Mouse (Mus musculus): Measurements from ENCODE around the gene Gm10428. TPM values are rescaled to one million over a fixed set of nuclear protein-coding genes. Genes with fewer than 3 reads are reported as not detected.

Gm10428 gene
- polyA plus RNA-seq (2015; fragmentation: Nextera tagmentation; extraction: Ambion mirVana): not detected in 2 replicates

DNA sequence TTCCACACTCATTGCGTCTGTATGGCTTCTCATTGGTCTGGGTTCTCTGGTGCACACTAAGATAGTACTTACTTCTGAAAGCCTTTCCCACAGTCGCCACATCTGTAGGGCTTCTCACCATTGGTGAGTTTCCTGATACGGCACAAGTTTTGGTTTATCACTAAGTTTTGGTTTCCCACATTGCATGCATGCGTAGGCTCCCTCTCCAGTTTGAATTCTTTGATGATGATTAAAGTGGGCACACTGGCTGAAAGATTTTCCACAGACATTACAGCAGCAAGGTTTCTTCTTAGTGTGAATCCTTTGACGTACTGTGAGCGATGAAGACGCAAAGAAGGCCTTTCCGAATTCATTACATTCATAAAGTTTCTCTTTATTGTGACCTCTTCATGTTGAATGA lies at the start of gene Gm10428:
Gm10428 (plus strand) TSS at position 321 of the 400 bp plus-strand sequence.
- no peaks in the 10 kb centered on the region for H3K36me3 ChIP-seq (ENCODE audit: control insufficient read depth, insufficient read depth)
- H3K27me3 ChIP-seq (ENCODE audit: control insufficient read depth, insufficient read depth, low read length): peaks cover 5% of the 10 kb centered on the region; the same call in 1 of the 2 replicates
- H3K9ac ChIP-seq (ENCODE audit: low read length): no peak within 1 kb of the TSS
- H3K9me3 ChIP-seq (replicated peaks; ENCODE audit: control insufficient read depth, low read length): no peaks in the 10 kb centered on the region
- no peak within 1 kb of the TSS for H3K4me2 ChIP-seq (ENCODE audit: low read depth, low read length)
- WGBS: 79% methylated on average over 8 of the region's 8 CpGs
- no peak within 1 kb of the TSS for H3K27ac ChIP-seq (ENCODE audit: low read length)
- peaks cover 6% of the 10 kb centered on the region; the same call in 1 of the 2 replicates for H3K4me1 ChIP-seq (ENCODE audit: control insufficient read depth, insufficient read depth, low read length)
- no peak for ATAC-seq (replicated peaks; ENCODE audit: extremely low read depth, insufficient read depth, low FRiP score)
- no peak within 1 kb of the TSS for H3K4me3 ChIP-seq (ENCODE audit: low read length)

DNA sequence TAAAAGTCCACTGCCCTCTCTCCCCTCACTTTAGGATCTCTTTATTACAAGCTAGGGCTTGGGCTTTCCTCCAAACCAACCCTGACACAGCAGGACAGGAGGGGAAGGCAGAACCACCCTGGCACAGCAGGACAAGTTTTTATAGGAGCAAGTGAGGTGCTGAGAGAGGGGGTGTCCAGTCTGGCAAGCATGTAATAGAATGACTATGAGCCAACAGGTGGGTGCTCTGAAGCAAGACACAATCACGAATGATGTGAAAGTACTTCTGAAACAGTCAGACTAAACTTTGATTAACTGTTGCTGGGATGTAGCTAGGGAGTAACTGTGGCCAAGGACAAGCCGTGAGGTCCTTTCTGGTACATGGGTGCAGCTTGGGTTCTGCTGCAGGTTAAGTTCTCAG lies 46.8 kb upstream of the Gm10428 start:
- 90% methylated on average over 2 of the region's 2 CpGs for WGBS

DNA sequence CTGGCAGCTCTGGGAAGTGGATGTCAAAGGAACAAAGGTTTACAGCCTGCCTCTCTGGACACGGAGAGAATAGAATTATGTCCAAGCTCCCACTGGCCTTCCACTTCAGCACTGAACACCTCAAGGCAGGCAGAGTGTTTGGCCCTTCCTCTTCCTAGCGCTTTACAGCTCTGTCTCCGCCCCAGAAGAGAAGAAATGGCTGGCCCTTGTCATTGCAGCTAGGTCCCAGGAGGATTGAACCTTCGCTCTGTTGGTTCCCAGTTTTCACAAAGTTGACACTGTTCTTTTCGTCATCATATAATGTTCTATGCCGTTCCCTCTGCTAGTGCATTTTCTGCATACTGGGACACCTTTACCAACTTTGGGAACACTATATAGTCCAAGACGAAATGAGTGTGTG lies 44.6 kb upstream of the Gm10428 start:
- 62% methylated on average over 7 of the region's 7 CpGs for WGBS
- H3K9me3 ChIP-seq (replicated peaks; ENCODE audit: control insufficient read depth, low read length): no peaks in the 10 kb centered on the region
- no peak overlapping the region for H3K9ac ChIP-seq (ENCODE audit: low read length)
- H3K36me3 ChIP-seq (ENCODE audit: control insufficient read depth, insufficient read depth): peaks cover 3% of the 10 kb centered on the region; the same call in 1 of the 2 replicates
- no peak overlapping the region for H3K4me3 ChIP-seq (ENCODE audit: low read length)
- ATAC-seq (replicated peaks; ENCODE audit: extremely low read depth, insufficient read depth, low FRiP score): no peak
- no peaks in the 10 kb centered on the region for H3K4me1 ChIP-seq (ENCODE audit: control insufficient read depth, insufficient read depth, low read length)
- no peak overlapping the region for H3K27ac ChIP-seq (ENCODE audit: low read length)
- no peaks in the 10 kb centered on the region for H3K27me3 ChIP-seq (ENCODE audit: control insufficient read depth, insufficient read depth, low read length)
- H3K4me2 ChIP-seq (ENCODE audit: low read depth, low read length): no peak overlapping the region

More for the DNA sequence above, 46.8 kb upstream of the Gm10428 start:
- Histone ChIP-seq H3K27ac (ENCODE audit: low read length) (no peak overlapping the region), H3K4me1 (ENCODE audit: control insufficient read depth, insufficient read depth, low read length) (no peaks in the 10 kb centered on the region), H3K27me3 (ENCODE audit: control insufficient read depth, insufficient read depth, low read length) (no peaks in the 10 kb centered on the region), H3K9me3 (replicated peaks; ENCODE audit: control insufficient read depth, low read length) (no peaks in the 10 kb centered on the region), H3K36me3 (ENCODE audit: control insufficient read depth, insufficient read depth) (no peaks in the 10 kb centered on the region), H3K9ac (ENCODE audit: low read length) (no peak overlapping the region), H3K4me3 (ENCODE audit: low read length) (no peak overlapping the region), H3K4me2 (ENCODE audit: low read depth, low read length) (no peak overlapping the region)
- no peak for ATAC-seq (replicated peaks; ENCODE audit: extremely low read depth, insufficient read depth, low FRiP score)

DNA sequence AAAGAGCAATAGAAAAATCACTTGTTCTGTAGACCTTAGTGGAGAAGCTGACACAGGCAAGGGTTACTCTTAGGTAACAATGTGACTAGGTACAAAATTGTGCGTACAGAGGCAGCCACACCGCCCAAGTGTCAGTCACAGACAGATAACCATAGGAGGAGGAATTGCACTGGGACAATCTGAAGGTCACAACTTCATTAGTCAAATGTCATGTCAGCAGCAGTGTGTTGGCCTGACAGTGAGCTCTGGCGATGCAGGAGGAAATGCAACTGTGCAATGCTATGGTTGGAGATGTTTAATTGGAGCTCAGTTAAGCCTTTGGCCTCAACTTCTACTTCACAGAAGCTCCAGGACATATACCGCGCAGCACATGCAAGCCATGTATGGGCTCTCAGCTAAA lies 42.2 kb upstream of the Gm10428 start:
- no peak overlapping the region for H3K4me2 ChIP-seq (ENCODE audit: low read depth, low read length)
- ATAC-seq (replicated peaks; ENCODE audit: extremely low read depth, insufficient read depth, low FRiP score): peak; percentile 41; the same call in 1 of the 2 replicates
- H3K4me3 ChIP-seq (ENCODE audit: low read length): no peak overlapping the region
- no peak overlapping the region for H3K27ac ChIP-seq (ENCODE audit: low read length)
- WGBS: 60% methylated on average over 5 of the region's 5 CpGs
- no peak overlapping the region for H3K9ac ChIP-seq (ENCODE audit: low read length)
- no peaks in the 10 kb centered on the region for H3K9me3 ChIP-seq (replicated peaks; ENCODE audit: control insufficient read depth, low read length)
- H3K27me3 ChIP-seq (ENCODE audit: control insufficient read depth, insufficient read depth, low read length): no peaks in the 10 kb centered on the region
- peaks cover 17% of the 10 kb centered on the region for H3K36me3 ChIP-seq (ENCODE audit: control insufficient read depth, insufficient read depth)
- H3K4me1 ChIP-seq (ENCODE audit: control insufficient read depth, insufficient read depth, low read length): no peaks in the 10 kb centered on the region

DNA sequence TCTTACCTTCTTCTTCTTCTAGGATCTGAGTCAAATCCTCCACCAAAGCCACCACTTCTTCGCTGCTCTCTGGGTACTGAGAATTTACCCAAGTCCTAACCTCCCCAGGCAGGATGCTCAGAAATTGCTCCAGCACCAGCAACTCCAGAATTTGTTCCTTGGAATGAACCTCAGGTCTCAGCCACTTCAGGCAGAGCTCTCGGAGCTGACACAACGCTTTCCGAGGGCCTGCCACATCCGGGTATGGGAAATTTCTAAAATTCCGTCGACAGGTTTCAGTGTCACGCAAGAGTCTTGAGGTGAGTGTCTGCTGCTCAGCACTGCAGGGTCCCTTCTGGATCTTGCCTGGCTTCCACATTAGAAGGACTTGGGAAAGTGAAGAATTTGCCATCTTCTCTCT lies 24.6 kb upstream of the Gm10428 start:
- ATAC-seq (replicated peaks; ENCODE audit: extremely low read depth, insufficient read depth, low FRiP score): no peak
- H3K4me2 ChIP-seq (ENCODE audit: low read depth, low read length): no peak overlapping the region
- no peaks in the 10 kb centered on the region for H3K9me3 ChIP-seq (replicated peaks; ENCODE audit: control insufficient read depth, low read length)
- no peak overlapping the region for H3K4me3 ChIP-seq (ENCODE audit: low read length)
- no peaks in the 10 kb centered on the region for H3K27me3 ChIP-seq (ENCODE audit: control insufficient read depth, insufficient read depth, low read length)
- no peak overlapping the region for H3K27ac ChIP-seq (ENCODE audit: low read length)
- H3K9ac ChIP-seq (ENCODE audit: low read length): no peak overlapping the region
- H3K4me1 ChIP-seq (ENCODE audit: control insufficient read depth, insufficient read depth, low read length): peaks cover 5% of the 10 kb centered on the region; the same call in 1 of the 2 replicates
- 77% methylated on average over 8 of the region's 8 CpGs for WGBS
- H3K36me3 ChIP-seq (ENCODE audit: control insufficient read depth, insufficient read depth): no peaks in the 10 kb centered on the region

DNA sequence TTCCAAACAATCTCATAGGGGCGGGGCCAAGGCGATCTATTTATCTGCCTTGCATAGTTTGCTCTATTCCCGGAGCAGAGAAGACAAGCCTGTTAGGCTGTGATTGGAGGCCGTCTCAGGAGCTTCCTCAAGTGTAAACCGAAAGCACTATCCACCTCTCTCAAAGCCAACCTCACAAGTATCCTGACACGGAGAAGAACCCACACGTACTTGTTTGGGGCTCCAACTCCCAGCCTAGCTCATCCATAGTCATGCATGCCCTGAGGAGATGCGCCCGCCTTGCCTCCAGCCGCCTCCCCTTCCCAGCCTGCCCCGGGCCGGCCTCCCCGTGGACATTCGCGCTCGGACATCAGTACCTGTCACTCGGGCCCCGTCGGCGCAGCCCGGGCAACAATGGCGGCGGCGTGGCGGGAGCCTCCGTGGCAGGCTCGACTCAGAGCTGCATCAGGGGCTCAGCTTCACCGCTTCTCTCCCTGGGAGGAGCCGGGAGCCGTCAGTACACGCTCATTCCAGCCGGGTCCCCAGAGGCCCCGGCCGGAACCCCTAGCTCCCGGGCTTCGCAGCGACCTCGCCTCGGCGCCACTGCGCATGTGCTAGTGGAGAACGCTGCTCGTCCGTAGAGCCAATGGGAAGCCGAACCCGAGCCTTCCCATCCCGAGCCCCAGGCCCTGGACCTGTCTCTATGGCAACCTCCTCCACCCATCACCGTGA lies 21.4 kb upstream of the Gm10428 start, which contains the start of gene Zfp287:
Zfp287 (minus strand) TSS at position 595 of the 711 bp plus-strand sequence.
- no peaks in the 10 kb centered on the region for H3K27me3 ChIP-seq (ENCODE audit: control insufficient read depth, insufficient read depth, low read length)
- H3K4me3 ChIP-seq (ENCODE audit: low read length): peak within 1 kb of the TSS; percentile 83
- H3K9me3 ChIP-seq (replicated peaks; ENCODE audit: control insufficient read depth, low read length): no peaks in the 10 kb centered on the region
- peak; percentile 93 for ATAC-seq (replicated peaks; ENCODE audit: extremely low read depth, insufficient read depth, low FRiP score)
- peak within 1 kb of the TSS; percentile 95 for H3K4me2 ChIP-seq (ENCODE audit: low read depth, low read length)
- peak within 1 kb of the TSS; percentile 86 for H3K9ac ChIP-seq (ENCODE audit: low read length)
- H3K27ac ChIP-seq (ENCODE audit: low read length): peak within 1 kb of the TSS; percentile 67
- H3K4me1 ChIP-seq (ENCODE audit: control insufficient read depth, insufficient read depth, low read length): peaks cover 5% of the 10 kb centered on the region; the same call in 1 of the 2 replicates
- H3K36me3 ChIP-seq (ENCODE audit: control insufficient read depth, insufficient read depth): no peaks in the 10 kb centered on the region
- WGBS: under 1% methylated on average over 48 of the region's 48 CpGs

DNA sequence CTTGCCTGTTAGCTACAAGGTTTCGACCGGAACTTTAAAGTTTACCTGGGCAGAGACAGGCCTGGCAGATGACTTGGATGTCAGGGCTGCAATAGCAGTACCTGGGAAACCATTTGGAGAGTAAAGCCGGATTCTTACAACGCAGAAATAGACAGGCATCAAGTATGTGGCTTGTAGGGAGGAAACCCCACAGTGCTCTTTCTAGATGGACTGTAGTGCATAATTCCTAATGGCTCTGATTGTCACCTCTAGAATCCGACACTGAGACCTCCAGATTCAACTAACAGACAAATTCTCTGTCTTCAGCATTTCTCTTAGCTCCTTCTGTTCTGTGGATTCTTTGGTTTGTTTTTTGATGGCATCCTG lies 20.9 kb upstream of the Gm10428 start:
- peak overlapping the region; percentile 83 for H3K4me3 ChIP-seq (ENCODE audit: low read length)
- H3K4me1 ChIP-seq (ENCODE audit: control insufficient read depth, insufficient read depth, low read length): peaks cover 5% of the 10 kb centered on the region; the same call in 1 of the 2 replicates
- H3K9ac ChIP-seq (ENCODE audit: low read length): peak overlapping the region; percentile 86
- H3K4me2 ChIP-seq (ENCODE audit: low read depth, low read length): peak overlapping the region; percentile 95
- no peak overlapping the region for H3K27ac ChIP-seq (ENCODE audit: low read length)
- no peaks in the 10 kb centered on the region for H3K9me3 ChIP-seq (replicated peaks; ENCODE audit: control insufficient read depth, low read length)
- no peak for ATAC-seq (replicated peaks; ENCODE audit: extremely low read depth, insufficient read depth, low FRiP score)
- 23% methylated on average over 5 of the region's 5 CpGs for WGBS
- H3K27me3 ChIP-seq (ENCODE audit: control insufficient read depth, insufficient read depth, low read length): no peaks in the 10 kb centered on the region
- no peaks in the 10 kb centered on the region for H3K36me3 ChIP-seq (ENCODE audit: control insufficient read depth, insufficient read depth)

DNA sequence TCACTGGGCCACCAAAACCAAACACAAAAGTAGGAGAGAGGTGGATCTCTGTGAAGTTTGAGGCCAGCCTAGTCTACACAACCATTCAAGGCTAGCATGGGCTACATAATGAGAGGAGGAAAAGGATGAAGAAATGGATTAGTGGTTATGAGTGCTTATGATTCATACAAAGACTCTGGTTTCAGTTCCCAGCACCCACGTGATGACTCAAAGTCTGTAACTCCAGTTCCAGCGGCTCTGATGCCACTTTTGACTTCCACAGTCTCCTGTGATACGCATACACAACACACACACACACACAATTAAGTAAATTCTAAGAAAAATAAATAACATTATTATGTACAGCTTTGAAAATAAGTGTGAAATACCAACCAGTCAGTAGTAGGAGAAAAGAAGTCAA lies 20.2 kb upstream of the Gm10428 start:
- WGBS: 79% methylated on average over 3 of the region's 3 CpGs
- ATAC-seq (replicated peaks; ENCODE audit: extremely low read depth, insufficient read depth, low FRiP score): no peak

DNA sequence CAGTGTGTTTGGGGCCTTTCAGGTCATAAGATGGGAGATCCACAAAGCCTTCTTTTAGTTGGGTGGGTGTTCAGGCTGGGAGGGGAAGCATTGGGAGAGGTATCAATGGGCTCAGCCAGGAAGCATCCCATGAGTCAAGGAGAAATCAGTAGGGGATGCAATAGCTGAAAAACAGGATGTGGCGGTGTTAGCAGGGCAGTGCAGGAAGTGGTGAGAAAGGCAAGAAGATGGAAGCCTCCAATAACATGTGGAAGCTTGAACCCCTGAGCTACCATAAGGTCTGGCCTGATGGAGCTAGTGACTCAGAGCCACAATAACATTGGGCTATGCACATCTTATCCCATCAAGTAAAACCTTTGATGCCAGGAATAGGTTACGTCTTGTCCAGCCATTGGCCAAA lies 11.7 kb upstream of the Gm10428 start:
- no peaks in the 10 kb centered on the region for H3K36me3 ChIP-seq (ENCODE audit: control insufficient read depth, insufficient read depth)
- H3K27ac ChIP-seq (ENCODE audit: low read length): no peak overlapping the region
- no peak overlapping the region for H3K9ac ChIP-seq (ENCODE audit: low read length)
- H3K4me2 ChIP-seq (ENCODE audit: low read depth, low read length): no peak overlapping the region
- ATAC-seq (replicated peaks; ENCODE audit: extremely low read depth, insufficient read depth, low FRiP score): no peak
- 75% methylated on average over 2 of the region's 2 CpGs for WGBS
- no peak overlapping the region for H3K4me3 ChIP-seq (ENCODE audit: low read length)
- H3K27me3 ChIP-seq (ENCODE audit: control insufficient read depth, insufficient read depth, low read length): 0 out of 2 replicates have a peak, but pooled peaks cover 3% of the 10 kb centered on the region
- H3K9me3 ChIP-seq (replicated peaks; ENCODE audit: control insufficient read depth, low read length): no peaks in the 10 kb centered on the region
- peaks cover 5% of the 10 kb centered on the region for H3K4me1 ChIP-seq (ENCODE audit: control insufficient read depth, insufficient read depth, low read length)

More for the DNA sequence above, 20.2 kb upstream of the Gm10428 start:
- Histone ChIP-seq H3K4me3 (ENCODE audit: low read length) (no peak overlapping the region), H3K9me3 (replicated peaks; ENCODE audit: control insufficient read depth, low read length) (no peaks in the 10 kb centered on the region), H3K4me1 (ENCODE audit: control insufficient read depth, insufficient read depth, low read length) (peaks cover 5% of the 10 kb centered on the region; the same call in 1 of the 2 replicates), H3K4me2 (ENCODE audit: low read depth, low read length) (no peak overlapping the region), H3K36me3 (ENCODE audit: control insufficient read depth, insufficient read depth) (no peaks in the 10 kb centered on the region), H3K9ac (ENCODE audit: low read length) (no peak overlapping the region), H3K27me3 (ENCODE audit: control insufficient read depth, insufficient read depth, low read length) (no peaks in the 10 kb centered on the region), H3K27ac (ENCODE audit: low read length) (no peak overlapping the region)

Data from heart, embryonic 16.5 days (tissue).